Mouse (Mus musculus): ENCODE data around the gene Tekt5.

GRCm38 (mm10) chr16:10336454-10337421 is 58.6 kb downstream of the Tekt5 start:
- no peak for TF ChIP-seq GATA1 (IDR thresholded peaks at IDR 0.05; ENCODE audit: borderline replicate concordance, low read length)
- TF ChIP-seq FLI1 (IDR thresholded peaks at IDR 0.05; ENCODE audit: low read length), result no peak
